Mouse (Mus musculus) MEL (cell line): Measurements from ENCODE around the gene Chfr.

Experiments
- CTCF ChIP-seq, 3 experiments: IDR thresholded peaks in 2 of 3; conservative IDR thresholded peaks in 1 of 3; 2 replicates each; pipeline ENCODE4 v1.5.1; 2011 to 2012; ENCODE audit warnings: low read length in 3 of 3, low read depth in 2 of 3, mild to moderate bottlenecking in 2 of 3, improper control_type of control experiment in 1 of 3, inconsistent platforms in 1 of 3, mixed read lengths in 1 of 3, moderate library complexity in 1 of 3; ENCODE audit not compliant: control insufficient read depth in 1 of 3, insufficient read depth in 1 of 3, poor library complexity in 1 of 3, severe bottlenecking in 1 of 3
- POLR2A ChIP-seq, 2 experiments: IDR thresholded peaks; 2 replicates each; pipeline ENCODE4 v1.6.1; 2011 to 2012; ENCODE audit warnings: low read length in 2 of 2, mild to moderate bottlenecking in 2 of 2, control low read depth in 1 of 2, improper control_type of control experiment in 1 of 2, low read depth in 1 of 2, moderate library complexity in 1 of 2; ENCODE audit not compliant: control insufficient read depth in 1 of 2, insufficient read depth in 1 of 2, poor library complexity in 1 of 2
- RCOR1 ChIP-seq: IDR thresholded peaks from 2 replicates; pipeline ENCODE4 v1.6.1; 2012; ENCODE audit warnings: low read depth, mild to moderate bottlenecking, inconsistent platforms, low read length, improper control_type of control experiment
- ZC3H11A ChIP-seq: IDR thresholded peaks from 2 replicates; pipeline ENCODE4 v1.6.1; 2012; ENCODE audit warnings: low read depth, mild to moderate bottlenecking, inconsistent platforms, low read length, improper control_type of control experiment

DNA sequence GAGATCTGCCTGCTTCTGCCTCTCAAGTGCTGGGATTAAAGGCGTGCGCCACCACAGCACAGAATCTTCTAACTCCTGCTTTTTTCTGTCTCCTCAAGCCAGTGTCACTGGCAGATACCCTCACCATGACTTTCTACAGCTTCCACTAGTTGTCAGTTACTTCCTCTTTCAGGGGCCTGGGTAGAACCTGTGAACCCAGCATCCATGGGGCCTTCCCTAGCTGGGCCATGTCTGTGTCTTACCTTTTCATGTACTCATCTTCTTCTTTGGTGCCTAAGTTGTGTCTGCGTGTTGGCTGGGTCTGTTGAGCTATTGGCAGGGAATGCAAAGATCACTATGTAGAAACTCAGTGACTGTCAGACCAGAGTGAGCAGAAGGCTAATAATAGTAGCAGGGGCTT is 2.2 kb downstream of the Chfr start:
- TF ChIP-seq CTCF (IDR thresholded peaks at IDR 0.05 in 2 of 3, conservative IDR thresholded peaks at IDR 0.05 in 1 of 3; ENCODE audit: control insufficient read depth in 1 of 3, insufficient read depth in 1 of 3, low read depth in 2 of 3, low read length in 3 of 3, poor library complexity in 1 of 3, severe bottlenecking in 1 of 3) (no peak), RCOR1 (no peak), ZC3H11A (no peak), POLR2A (IDR thresholded peaks at IDR 0.05; ENCODE audit: control insufficient read depth in 1 of 2, insufficient read depth in 1 of 2, low read depth in 1 of 2, low read length in 2 of 2, poor library complexity in 1 of 2) (no peak)
